Comparison of ENCODE assay signal across 14 mouse cellular contexts in genomic region chr17:27389221-27390000, GRCm38 (mm10).
DNase-seq lines count a peak whose midpoint lies in the region; ATAC-seq lines count a peak whose summit lies in the region.
"Had no signal": no experiment of that assay in that cellular context is flagged by ENCODE, and none has a peak within 500 bp of the region (broad histone marks: within the 10 kb centered on the region; RNA-seq: fewer than 3 reads in every experiment).

No protein-coding gene starts in this region.

- 80% methylated on average over 13 of the region's 13 CpGs for WGBS in hindbrain, embryonic 10.5 days
- 18% methylated on average over 13 of the region's 13 CpGs for WGBS in neural tube, embryonic 15.5 days

- peak overlapping the region; percentile 18; the same call in 1 of the 2 replicates for H3K27ac ChIP-seq in hindbrain, embryonic 10.5 days
- H3K27ac ChIP-seq in neural tube, embryonic 15.5 days (replicated peaks) = peak overlapping the region; percentile 8; the same call in 1 of the 2 replicates
- H3K27ac ChIP-seq: heart, embryonic 15.5 days; liver, embryonic 15.5 days; neural tube, embryonic 12.5 days had no signal

- H3K4me3 ChIP-seq in hindbrain, embryonic 10.5 days = no peak overlapping the region
- no peak overlapping the region for H3K4me3 ChIP-seq in neural tube, embryonic 15.5 days (replicated peaks)
- H3K4me3 ChIP-seq: heart, embryonic 15.5 days; liver, embryonic 15.5 days; neural tube, embryonic 12.5 days had no signal

- H3K4me1 ChIP-seq in hindbrain, embryonic 10.5 days (replicated peaks) = peaks cover 59% of the 10 kb centered on the region
- H3K4me1 ChIP-seq in neural tube, embryonic 15.5 days = peaks cover 40% of the 10 kb centered on the region
- H3K4me1 ChIP-seq: liver, embryonic 15.5 days had no signal

- no peak overlapping the region for H3K9ac ChIP-seq in neural tube, embryonic 15.5 days (replicated peaks)
- H3K9ac ChIP-seq: heart, embryonic 15.5 days; liver, embryonic 15.5 days; neural tube, embryonic 12.5 days had no signal

- DNase-seq in left cerebral cortex, postnatal 4 days = peak; percentile 62
- DNase-seq in left cerebral cortex, postnatal 10 days (ENCODE audit: extremely low spot score in 1 of 2, low spot score in 2 of 2) = no peak
- peak; percentile 81 for DNase-seq in adrenal gland, postnatal 14 days
- DNase-seq in hindbrain, embryonic 10.5 days (ENCODE audit: low spot score) = no peak
- DNase-seq in c-Kit-positive CD71-positive TER-119-positive erythroid progenitor cells, embryonic 14.5 days (ENCODE audit: low spot score) = no peak
- DNase-seq in right cerebral cortex, postnatal 4 days = no peak
- DNase-seq in thymus, postnatal 14 days = no peak
- DNase-seq: gastrocnemius, postnatal 10 days; thymus, adult 2 months had no signal

- H3K36me3 ChIP-seq in hindbrain, embryonic 10.5 days = no peaks in the 10 kb centered on the region
- H3K36me3 ChIP-seq in neural tube, embryonic 15.5 days = no peaks in the 10 kb centered on the region
- H3K36me3 ChIP-seq: heart, embryonic 15.5 days; liver, embryonic 15.5 days; neural tube, embryonic 12.5 days had no signal

- no peak overlapping the region for H3K4me2 ChIP-seq in neural tube, embryonic 15.5 days
- H3K4me2 ChIP-seq: heart, embryonic 15.5 days; liver, embryonic 15.5 days; neural tube, embryonic 12.5 days had no signal

- H3K27me3 ChIP-seq in hindbrain, embryonic 10.5 days (ENCODE audit: insufficient read depth, poor library complexity, severe bottlenecking) = 0 out of 2 replicates have a peak, but pooled peaks cover 7% of the 10 kb centered on the region
- H3K27me3 ChIP-seq in neural tube, embryonic 15.5 days (replicated peaks) = peaks cover 14% of the 10 kb centered on the region
- H3K27me3 ChIP-seq: liver, embryonic 15.5 days; neural tube, embryonic 12.5 days had no signal

- no peaks in the 10 kb centered on the region for H3K9me3 ChIP-seq in hindbrain, embryonic 10.5 days
- H3K9me3 ChIP-seq in neural tube, embryonic 15.5 days (replicated peaks) = no peaks in the 10 kb centered on the region
- H3K9me3 ChIP-seq: heart, embryonic 15.5 days; liver, embryonic 15.5 days; neural tube, embryonic 12.5 days had no signal

- ATAC-seq in neural tube, embryonic 15.5 days (ENCODE audit: low FRiP score) = peak; percentile 18; the same call in 1 of the 2 replicates
- ATAC-seq: intestine, postnatal 0 days had no signal

- intact Hi-C loops in left cerebral cortex, postnatal 4 days (cut with DNase I) = no loop called here
- intact Hi-C loops in left cerebral cortex, postnatal 10 days (cut with DNase I) = no loop called here

Comparison
In these comparisons a context has a peak if more than half of its experiments do, and no peak if none do; other contexts are left out.
1. DNase-seq: peak in left cerebral cortex, postnatal 4 days (single experiment) and adrenal gland, postnatal 14 days (single experiment); none in left cerebral cortex, postnatal 10 days (0 of 2), hindbrain, embryonic 10.5 days (single experiment), c-Kit-positive CD71-positive TER-119-positive erythroid progenitor cells, embryonic 14.5 days (single experiment), right cerebral cortex, postnatal 4 days (single experiment) and thymus, postnatal 14 days (single experiment).